Mouse (Mus musculus): ENCODE results near the gene Manba.

GRCm38 (mm10) chr3:135594238-135594917 lies 109.0 kb downstream of the Manba start:
- peak; percentile 26 for TF ChIP-seq CTCF (IDR thresholded peaks at IDR 0.05; ENCODE audit: low read depth)
- TF ChIP-seq EP300 (IDR thresholded peaks at IDR 0.05; ENCODE audit: low read depth), result no peak
